17 mouse cellular contexts compared by ENCODE assay signal in genomic region chr2:3771483-3771882, GRCm38 (mm10).
DNase-seq lines count a peak whose midpoint lies in the region; ATAC-seq and TF ChIP-seq lines count a peak whose summit lies in the region.
"Had no signal": no experiment of that assay in that cellular context is flagged by ENCODE, and none has a peak within 500 bp of the region (broad histone marks: within the 10 kb centered on the region; RNA-seq: fewer than 3 reads in every experiment).

No protein-coding gene starts in this region.

- peak overlapping the region; percentile 33 for H3K4me3 ChIP-seq in kidney, adult 2 months (ENCODE audit: insufficient read depth, low read depth, low read length)
- H3K4me3 ChIP-seq in kidney, embryonic 14.5 days (ENCODE audit: low read length): no peak overlapping the region
- no peak overlapping the region for H3K4me3 ChIP-seq in liver, embryonic 12.5 days
- H3K4me3 ChIP-seq in liver, embryonic 13.5 days (replicated peaks): no peak overlapping the region
- H3K4me3 ChIP-seq in stomach, postnatal 0 days (ENCODE audit: low read depth, low read length): no peak overlapping the region
- H3K4me3 ChIP-seq: embryonic facial prominence, embryonic 10.5 days; forebrain, embryonic 13.5 days; gastrocnemius, adult 2 months; hindbrain, embryonic 15.5 days had no signal

- 63% methylated on average over 6 of the region's 6 CpGs for WGBS in kidney, adult 2 months
- WGBS in kidney, embryonic 14.5 days: 89% methylated on average over 6 of the region's 6 CpGs
- WGBS in liver, embryonic 12.5 days (ENCODE audit: insufficient replicate concordance): 75% methylated on average over 6 of the region's 6 CpGs
- WGBS in liver, embryonic 13.5 days (ENCODE audit: insufficient replicate concordance): 63% methylated on average over 6 of the region's 6 CpGs
- WGBS in stomach, postnatal 0 days: 77% methylated on average over 6 of the region's 6 CpGs

- TF ChIP-seq CTCF in kidney, adult 2 months (conservative IDR thresholded peaks at IDR 0.05; ENCODE audit: insufficient read depth, insufficient read length, low read depth, low read length): no peak
- TF ChIP-seq CTCF in stomach, postnatal 0 days (IDR thresholded peaks at IDR 0.05; ENCODE audit: low read depth): no peak

- ATAC-seq in kidney, embryonic 14.5 days (ENCODE audit: low FRiP score, low TSS enrichment): no peak
- ATAC-seq in liver, embryonic 12.5 days: no peak
- no peak for ATAC-seq in liver, embryonic 13.5 days (ENCODE audit: low read depth)
- ATAC-seq in stomach, postnatal 0 days (ENCODE audit: low FRiP score, low TSS enrichment): peak; percentile 62; the same call in 1 of the 2 replicates
- ATAC-seq: forebrain, embryonic 13.5 days; forebrain, postnatal 0 days had no signal

- no peak overlapping the region for H3K9ac ChIP-seq in kidney, embryonic 14.5 days (ENCODE audit: low read depth, low read length)
- no peak overlapping the region for H3K9ac ChIP-seq in liver, embryonic 12.5 days
- no peak overlapping the region for H3K9ac ChIP-seq in liver, embryonic 13.5 days
- no peak overlapping the region for H3K9ac ChIP-seq in stomach, postnatal 0 days (ENCODE audit: low read length)
- H3K9ac ChIP-seq: forebrain, embryonic 13.5 days; forebrain, postnatal 0 days; hindbrain, embryonic 15.5 days had no signal

- H3K9me3 ChIP-seq in kidney, embryonic 14.5 days (ENCODE audit: control insufficient read depth, low read length): no peaks in the 10 kb centered on the region
- no peaks in the 10 kb centered on the region for H3K9me3 ChIP-seq in liver, embryonic 12.5 days (replicated peaks)
- H3K9me3 ChIP-seq in liver, embryonic 13.5 days (replicated peaks): no peaks in the 10 kb centered on the region
- H3K9me3 ChIP-seq in stomach, postnatal 0 days (ENCODE audit: control insufficient read depth, low read length): no peaks in the 10 kb centered on the region
- H3K9me3 ChIP-seq: embryonic facial prominence, embryonic 10.5 days; forebrain, embryonic 13.5 days; hindbrain, embryonic 15.5 days had no signal

- peaks cover 16% of the 10 kb centered on the region for H3K4me1 ChIP-seq in kidney, adult 2 months (ENCODE audit: control insufficient read depth, insufficient read depth, low read length)
- H3K4me1 ChIP-seq in kidney, embryonic 14.5 days (ENCODE audit: control insufficient read depth, insufficient read depth, low read length): peaks cover under 1% of the 10 kb centered on the region; the same call in 1 of the 2 replicates
- peaks cover 21% of the 10 kb centered on the region for H3K4me1 ChIP-seq in liver, embryonic 12.5 days
- peaks cover 18% of the 10 kb centered on the region for H3K4me1 ChIP-seq in liver, embryonic 13.5 days (replicated peaks)
- no peaks in the 10 kb centered on the region for H3K4me1 ChIP-seq in stomach, postnatal 0 days (replicated peaks; ENCODE audit: control insufficient read depth, insufficient read depth)
- H3K4me1 ChIP-seq: hindbrain, embryonic 15.5 days had no signal

- DNase-seq in kidney, adult 2 months: no peak
- DNase-seq in liver, embryonic 13.5 days: no peak
- DNase-seq in stomach, postnatal 0 days (ENCODE audit: low spot score): no peak
- DNase-seq in adipocyte (ENCODE audit: low spot score): no peak
- DNase-seq: adrenal gland, adult 8-10 months; adrenal gland, postnatal 36 days; cerebellum, adult 2 months; cerebellum, postnatal 10 days; forebrain, postnatal 0 days; gastrocnemius, adult 2 months; gastrocnemius, postnatal 25 days; heart, postnatal 10 days had no signal

- H3K27me3 ChIP-seq in kidney, adult 2 months (replicated peaks; ENCODE audit: control insufficient read depth, insufficient read depth, low read length): no peaks in the 10 kb centered on the region
- H3K27me3 ChIP-seq in kidney, embryonic 14.5 days (ENCODE audit: control insufficient read depth, insufficient read depth, low read length): no peaks in the 10 kb centered on the region
- no peaks in the 10 kb centered on the region for H3K27me3 ChIP-seq in liver, embryonic 12.5 days (replicated peaks)
- H3K27me3 ChIP-seq in liver, embryonic 13.5 days: no peaks in the 10 kb centered on the region
- no peaks in the 10 kb centered on the region for H3K27me3 ChIP-seq in stomach, postnatal 0 days (ENCODE audit: control insufficient read depth, insufficient read depth, low read length)
- H3K27me3 ChIP-seq: forebrain, embryonic 13.5 days; hindbrain, embryonic 15.5 days had no signal

- H3K36me3 ChIP-seq in kidney, adult 2 months (ENCODE audit: control insufficient read depth, insufficient read depth, low read length): peaks cover 2% of the 10 kb centered on the region; the same call in 1 of the 2 replicates
- H3K36me3 ChIP-seq in kidney, embryonic 14.5 days (ENCODE audit: control insufficient read depth, insufficient read depth, low read length): peaks cover 3% of the 10 kb centered on the region; the same call in 1 of the 2 replicates
- H3K36me3 ChIP-seq in liver, embryonic 12.5 days: 0 out of 2 replicates have a peak, but pooled peaks cover 4% of the 10 kb centered on the region
- 0 out of 2 replicates have a peak, but pooled peaks cover 4% of the 10 kb centered on the region for H3K36me3 ChIP-seq in liver, embryonic 13.5 days
- 0 out of 2 replicates have a peak, but pooled peaks cover 2% of the 10 kb centered on the region for H3K36me3 ChIP-seq in stomach, postnatal 0 days (ENCODE audit: control insufficient read depth, insufficient read depth, low read length)
- H3K36me3 ChIP-seq: hindbrain, embryonic 15.5 days had no signal

- TF ChIP-seq EP300 in stomach, postnatal 0 days (optimal IDR thresholded peaks at IDR 0.05): no peak

- H3K4me2 ChIP-seq in kidney, embryonic 14.5 days (replicated peaks; ENCODE audit: low read depth, low read length): no peak overlapping the region
- H3K4me2 ChIP-seq in liver, embryonic 12.5 days: 0 out of 2 replicates have a peak overlapping the region, but pooled peaks have one; percentile 6
- H3K4me2 ChIP-seq in liver, embryonic 13.5 days: peak overlapping the region; percentile 8; the same call in 1 of the 2 replicates
- H3K4me2 ChIP-seq in stomach, postnatal 0 days (replicated peaks; ENCODE audit: low read depth): no peak overlapping the region
- H3K4me2 ChIP-seq: forebrain, embryonic 13.5 days; hindbrain, embryonic 15.5 days had no signal

- no peak for TF ChIP-seq POLR2A in kidney, adult 2 months (IDR thresholded peaks at IDR 0.05; ENCODE audit: low read depth, low read length)

- 0 out of 2 replicates have a peak overlapping the region, but pooled peaks have one; percentile 46 for H3K27ac ChIP-seq in kidney, adult 2 months (ENCODE audit: insufficient read depth, low read depth, low read length)
- no peak overlapping the region for H3K27ac ChIP-seq in kidney, embryonic 14.5 days (ENCODE audit: low read depth, low read length)
- H3K27ac ChIP-seq in liver, embryonic 12.5 days: no peak overlapping the region
- no peak overlapping the region for H3K27ac ChIP-seq in liver, embryonic 13.5 days
- H3K27ac ChIP-seq in stomach, postnatal 0 days (replicated peaks): no peak overlapping the region
- H3K27ac ChIP-seq: embryonic facial prominence, embryonic 10.5 days; forebrain, embryonic 13.5 days; gastrocnemius, adult 2 months; hindbrain, embryonic 15.5 days had no signal

Comparison
In these comparisons a context has a peak if more than half of its experiments do, and no peak if none do; other contexts are left out.
1. H3K4me2 ChIP-seq: peak in liver, embryonic 12.5 days (single experiment) and liver, embryonic 13.5 days (single experiment); none in kidney, embryonic 14.5 days (single experiment) and stomach, postnatal 0 days (single experiment).